Mouse (Mus musculus) liver, postnatal 0 days (tissue): ENCODE measurements around the gene Tcap.

ENCODE experiments used
- CTCF ChIP-seq: sonication (generic); IDR thresholded peaks from 2 replicates; pipeline ENCODE4 v1.5.1; 2016; ENCODE audit warnings: antibody characterized with exemption, low read depth
- EP300 ChIP-seq: IDR thresholded peaks from 2 replicates; pipeline ENCODE4 v1.6.1; 2016; ENCODE audit warnings: antibody characterized with exemption, low read depth, mild to moderate bottlenecking

DNA sequence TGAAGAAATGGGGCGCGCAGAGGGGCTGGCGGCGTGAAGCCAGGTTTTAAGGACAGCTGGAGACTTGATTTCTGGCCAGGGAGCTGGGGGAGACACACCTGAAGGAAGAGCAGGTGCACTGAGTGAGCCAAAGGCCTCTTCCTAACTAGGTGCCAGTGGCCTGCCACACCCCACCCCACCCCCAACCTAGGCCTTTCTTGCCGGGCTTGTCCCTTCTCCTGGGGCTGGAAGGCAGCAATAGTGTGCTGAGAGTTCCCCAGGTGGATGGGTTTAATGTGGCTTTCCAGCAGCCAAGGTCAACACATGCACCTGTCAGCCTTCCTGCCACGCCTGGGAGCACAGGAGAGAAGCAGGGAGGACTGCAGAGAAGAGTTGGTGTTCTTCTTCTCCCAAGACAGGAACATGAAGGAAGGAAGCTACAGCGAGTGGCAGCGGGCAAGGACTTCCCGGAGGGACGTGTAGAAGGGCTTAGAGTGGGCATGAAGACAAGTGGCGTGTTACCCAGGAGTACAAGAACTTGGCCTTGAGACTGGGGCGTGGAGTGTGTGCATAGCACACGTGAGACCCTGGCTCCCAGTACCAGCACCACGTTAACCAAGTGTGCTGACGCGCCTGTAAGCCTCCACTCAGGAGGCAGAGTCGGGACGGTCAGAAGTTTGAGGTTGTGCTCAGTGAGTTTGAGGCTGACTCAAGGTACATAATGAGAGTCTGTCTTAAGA is 31.2 kb upstream of the Tcap start:
- TF ChIP-seq CTCF (no peak), EP300 (no peak)
